ENCODE assay signal across 9 mouse cellular contexts in the genomic region with DNA sequence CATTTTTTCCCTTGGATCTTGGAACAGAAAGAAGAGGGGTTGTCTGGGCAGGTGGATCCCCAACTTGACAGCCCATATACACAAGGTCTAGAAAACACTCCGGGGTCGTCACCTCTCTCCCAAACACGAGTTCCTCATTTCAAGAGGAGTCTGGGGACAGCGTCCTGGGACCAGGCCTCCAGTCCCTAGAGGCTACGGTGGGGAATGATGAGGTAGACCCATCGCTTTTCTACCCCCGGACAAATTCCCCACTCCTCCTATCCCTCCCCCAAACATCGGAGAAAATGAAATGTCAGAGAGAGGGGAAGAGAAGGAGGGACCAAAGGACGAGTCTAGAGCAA. TPM values are rescaled to one million over a fixed set of nuclear protein-coding genes. Genes with fewer than 3 reads are reported as not detected.
DNase-seq lines count a peak whose midpoint lies in the region; ATAC-seq and TF ChIP-seq lines count a peak whose summit lies in the region.
"Had no signal": no experiment of that assay in that cellular context is flagged by ENCODE, and none has a peak within 500 bp of the region (broad histone marks: within the 10 kb centered on the region; RNA-seq: fewer than 3 reads in every experiment).

No protein-coding gene starts in this region.

- H3K27ac ChIP-seq in kidney, embryonic 14.5 days (ENCODE audit: low read depth, low read length) = no peak overlapping the region
- peak overlapping the region; percentile 78 for H3K27ac ChIP-seq in hindbrain, postnatal 0 days
- H3K27ac ChIP-seq in midbrain, postnatal 0 days (ENCODE audit: low read depth, low read length) = peak overlapping the region; percentile 60

- 4% methylated on average over 9 of the region's 9 CpGs for WGBS in kidney, embryonic 14.5 days
- 5% methylated on average over 9 of the region's 9 CpGs for WGBS in hindbrain, postnatal 0 days
- 6% methylated on average over 9 of the region's 9 CpGs for WGBS in midbrain, postnatal 0 days

- peak overlapping the region; percentile 58; the same call in 1 of the 2 replicates for H3K9ac ChIP-seq in kidney, embryonic 14.5 days (ENCODE audit: low read depth, low read length)
- peak overlapping the region; percentile 74 for H3K9ac ChIP-seq in hindbrain, postnatal 0 days (replicated peaks; ENCODE audit: low read length)
- peak overlapping the region; percentile 76 for H3K9ac ChIP-seq in midbrain, postnatal 0 days (replicated peaks; ENCODE audit: low read length, poor library complexity, severe bottlenecking)

- no peaks in the 10 kb centered on the region for H3K9me3 ChIP-seq in kidney, embryonic 14.5 days (ENCODE audit: control insufficient read depth, low read length)
- H3K9me3 ChIP-seq in hindbrain, postnatal 0 days (ENCODE audit: low read length) = no peaks in the 10 kb centered on the region
- no peaks in the 10 kb centered on the region for H3K9me3 ChIP-seq in midbrain, postnatal 0 days (ENCODE audit: low read length)

- no peak for DNase-seq in kidney, postnatal 25 days
- no peak for DNase-seq in hindbrain, postnatal 0 days (ENCODE audit: low spot score)
- DNase-seq in midbrain, postnatal 0 days (ENCODE audit: low spot score) = no peak
- DNase-seq in urinary bladder, adult 18-20 months (ENCODE audit: low spot score in 2 of 2) = no peak
- DNase-seq in natural killer cell, adult 2 months (ENCODE audit: low spot score in 2 of 2) = no peak
- DNase-seq in cerebellum, adult 18-20 months = no peak

- peak overlapping the region; percentile 94 for H3K4me2 ChIP-seq in kidney, embryonic 14.5 days (replicated peaks; ENCODE audit: low read depth, low read length)
- H3K4me2 ChIP-seq in hindbrain, postnatal 0 days (ENCODE audit: low read depth, low read length) = peak overlapping the region; percentile 75
- peak overlapping the region; percentile 75 for H3K4me2 ChIP-seq in midbrain, postnatal 0 days (ENCODE audit: low read depth, low read length, poor library complexity, severe bottlenecking)

- no peak for TF ChIP-seq CTCF in hindbrain, postnatal 0 days (IDR thresholded peaks at IDR 0.05; ENCODE audit: low read depth)
- TF ChIP-seq CTCF in midbrain, postnatal 0 days (IDR thresholded peaks at IDR 0.05) = no peak

- H3K4me3 ChIP-seq in kidney, embryonic 14.5 days (ENCODE audit: low read length) = peak overlapping the region; percentile 50
- H3K4me3 ChIP-seq in hindbrain, postnatal 0 days (ENCODE audit: low read length) = peak overlapping the region; percentile 59
- H3K4me3 ChIP-seq in midbrain, postnatal 0 days (ENCODE audit: low read depth, low read length) = peak overlapping the region; percentile 53

- peak; percentile 13; the same call in 1 of the 2 replicates for ATAC-seq in kidney, embryonic 14.5 days (ENCODE audit: low FRiP score, low TSS enrichment)
- ATAC-seq in common myeloid progenitor, adult 5-6 weeks (replicated peaks; ENCODE audit: low read depth, poor library complexity, severe bottlenecking) = peak; percentile 46
- peak; percentile 13 for ATAC-seq in hindbrain, postnatal 0 days
- peak; percentile 2; the same call in 1 of the 2 replicates for ATAC-seq in midbrain, postnatal 0 days (ENCODE audit: low FRiP score)

- H3K36me3 ChIP-seq in kidney, embryonic 14.5 days (ENCODE audit: control insufficient read depth, insufficient read depth, low read length) = no peaks in the 10 kb centered on the region
- no peaks in the 10 kb centered on the region for H3K36me3 ChIP-seq in hindbrain, postnatal 0 days (ENCODE audit: insufficient read depth, low read length)
- 0 out of 2 replicates have a peak, but pooled peaks cover 2% of the 10 kb centered on the region for H3K36me3 ChIP-seq in midbrain, postnatal 0 days (ENCODE audit: insufficient read depth, low read length)

- no peaks in the 10 kb centered on the region for H3K27me3 ChIP-seq in kidney, embryonic 14.5 days (ENCODE audit: control insufficient read depth, insufficient read depth, low read length)
- H3K27me3 ChIP-seq in hindbrain, postnatal 0 days (ENCODE audit: insufficient read depth, low read length) = no peaks in the 10 kb centered on the region
- no peaks in the 10 kb centered on the region for H3K27me3 ChIP-seq in midbrain, postnatal 0 days (ENCODE audit: insufficient read depth, low read length)

- H3K4me1 ChIP-seq in kidney, embryonic 14.5 days (ENCODE audit: control insufficient read depth, insufficient read depth, low read length) = peaks cover 26% of the 10 kb centered on the region
- H3K4me1 ChIP-seq in hindbrain, postnatal 0 days (ENCODE audit: insufficient read depth, low read length) = peaks cover 19% of the 10 kb centered on the region
- peaks cover 15% of the 10 kb centered on the region; the same call in 1 of the 2 replicates for H3K4me1 ChIP-seq in midbrain, postnatal 0 days (ENCODE audit: insufficient read depth, low read length)

RNA-seq across cellular contexts. Expression of gene Eno2, which starts 0.8 kb away (rescaled TPM):
- polyA plus RNA-seq in kidney, embryonic 14.5 days (2014; fragmentation: Nextera tagmentation; extraction: Ambion mirVana) = 8.8 and 10.8 TPM in 2 replicates
- total RNA-seq in common myeloid progenitor, adult 5-6 weeks (2017) = 0.46 TPM in 1 of 2 replicates, not detected in the other
- 281 and 357 TPM in 2 replicates for total RNA-seq in hindbrain, postnatal 0 days (2014; rRNA removed)
- polyA plus RNA-seq in hindbrain, postnatal 0 days (2015; fragmentation: Nextera tagmentation; extraction: Ambion mirVana) = 213 and 216 TPM in 2 replicates
- total RNA-seq in midbrain, postnatal 0 days (2014; rRNA removed) = 221 and 267 TPM in 2 replicates
- polyA plus RNA-seq in midbrain, postnatal 0 days (2015; fragmentation: Nextera tagmentation; extraction: Ambion mirVana) = 175 and 189 TPM in 2 replicates

RNA-seq across cellular contexts. Expression of gene Lrrc23, which starts 10.9 kb away (rescaled TPM):
- 0.39 and 0.61 TPM in 2 replicates for polyA plus RNA-seq in kidney, embryonic 14.5 days (2014; fragmentation: Nextera tagmentation; extraction: Ambion mirVana)
- not detected in 2 replicates for total RNA-seq in common myeloid progenitor, adult 5-6 weeks (2017)
- total RNA-seq in hindbrain, postnatal 0 days (2014; rRNA removed) = 6.7 and 9.2 TPM in 2 replicates
- polyA plus RNA-seq in hindbrain, postnatal 0 days (2015; fragmentation: Nextera tagmentation; extraction: Ambion mirVana) = 5.4 and 8.7 TPM in 2 replicates
- 12.7 and 12.8 TPM in 2 replicates for total RNA-seq in midbrain, postnatal 0 days (2014; rRNA removed)
- 6.1 and 9.0 TPM in 2 replicates for polyA plus RNA-seq in midbrain, postnatal 0 days (2015; fragmentation: Nextera tagmentation; extraction: Ambion mirVana)

RNA-seq across cellular contexts. Expression of gene Atn1, which starts 12.3 kb away (rescaled TPM):
- 17.5 and 17.7 TPM in 2 replicates for polyA plus RNA-seq in kidney, embryonic 14.5 days (2014; fragmentation: Nextera tagmentation; extraction: Ambion mirVana)
- 4.6 and 6.7 TPM in 2 replicates for total RNA-seq in common myeloid progenitor, adult 5-6 weeks (2017)
- 19.1 and 23.7 TPM in 2 replicates for total RNA-seq in hindbrain, postnatal 0 days (2014; rRNA removed)
- polyA plus RNA-seq in hindbrain, postnatal 0 days (2015; fragmentation: Nextera tagmentation; extraction: Ambion mirVana) = 19.9 and 21.3 TPM in 2 replicates
- 30.7 and 38.0 TPM in 2 replicates for total RNA-seq in midbrain, postnatal 0 days (2014; rRNA removed)
- 25.5 and 30.4 TPM in 2 replicates for polyA plus RNA-seq in midbrain, postnatal 0 days (2015; fragmentation: Nextera tagmentation; extraction: Ambion mirVana)

RNA-seq across cellular contexts. Expression of gene Gm45234, which starts 12.9 kb away (rescaled TPM):
- polyA plus RNA-seq in kidney, embryonic 14.5 days (2014; fragmentation: Nextera tagmentation; extraction: Ambion mirVana) = not detected in 2 replicates
- total RNA-seq in common myeloid progenitor, adult 5-6 weeks (2017) = not detected in 2 replicates
- 0.26 TPM in 1 of 2 replicates, not detected in the other for total RNA-seq in hindbrain, postnatal 0 days (2014; rRNA removed)
- polyA plus RNA-seq in hindbrain, postnatal 0 days (2015; fragmentation: Nextera tagmentation; extraction: Ambion mirVana) = not detected in 2 replicates
- not detected in 2 replicates for total RNA-seq in midbrain, postnatal 0 days (2014; rRNA removed)
- polyA plus RNA-seq in midbrain, postnatal 0 days (2015; fragmentation: Nextera tagmentation; extraction: Ambion mirVana) = not detected in 2 replicates
- polyA plus RNA-seq: gonadal fat pad, adult 2 months had no signal

RNA-seq across cellular contexts. Expression of gene Grcc10, which starts 27.5 kb away (rescaled TPM):
- 564 and 762 TPM in 2 replicates for polyA plus RNA-seq in kidney, embryonic 14.5 days (2014; fragmentation: Nextera tagmentation; extraction: Ambion mirVana)
- total RNA-seq in common myeloid progenitor, adult 5-6 weeks (2017) = 112 and 129 TPM in 2 replicates
- 212 and 236 TPM in 2 replicates for total RNA-seq in hindbrain, postnatal 0 days (2014; rRNA removed)
- 643 and 649 TPM in 2 replicates for polyA plus RNA-seq in hindbrain, postnatal 0 days (2015; fragmentation: Nextera tagmentation; extraction: Ambion mirVana)
- total RNA-seq in midbrain, postnatal 0 days (2014; rRNA removed) = 244 and 246 TPM in 2 replicates
- 710 and 723 TPM in 2 replicates for polyA plus RNA-seq in midbrain, postnatal 0 days (2015; fragmentation: Nextera tagmentation; extraction: Ambion mirVana)

Comparison
In these comparisons a context has a peak if more than half of its experiments do, and no peak if none do; other contexts are left out.
1. RNA of gene Eno2, which starts 0.8 kb away (total RNA-seq): 281 to 357 TPM in hindbrain, postnatal 0 days and 221 to 267 TPM in midbrain, postnatal 0 days; 0.46 TPM in common myeloid progenitor, adult 5-6 weeks; every median in the first group is over 100 times any median in the second.
2. Peak in every context shown above with its lines, with median percentiles within 50 percentile points of each other: ATAC-seq, H3K4me2 ChIP-seq, H3K4me3 ChIP-seq and H3K9ac ChIP-seq.